Mouse (Mus musculus): ENCODE data around the gene Slco1a1.
"Not testable (repeated sequence)": the region's sequence is repeated elsewhere in the genome, so short reads cannot be mapped to it uniquely, and the experiment has no call there.

The Slco1a1 gene

GRCm38 (mm10) chr6:141946862-141947261 is at the start of gene Slco1a1:
TSS of gene Slco1a1 (minus strand) at chr6:141946962.
- DNase-seq: no peak

GRCm38 (mm10) chr6:141986772-141987171 is 40.0 kb upstream of the Slco1a1 start:
- no peak for DNase-seq

- DNase-seq: no peak
Measured at GRCm38 (mm10) chr6:141984644-141985043, 37.9 kb upstream of the Slco1a1 start.

- no peak for DNase-seq
Measured at GRCm38 (mm10) chr6:141962420-141962819, 15.7 kb upstream of the Slco1a1 start.

- DNase-seq: no peak
Measured at GRCm38 (mm10) chr6:141961861-141962260, 15.1 kb upstream of the Slco1a1 start.

- no peak for DNase-seq
Measured at GRCm38 (mm10) chr6:141960482-141960881, 13.7 kb upstream of the Slco1a1 start.

- DNase-seq: no peak
Measured at GRCm38 (mm10) chr6:141940451-141940850, 6.3 kb downstream of the Slco1a1 start.

GRCm38 (mm10) chr6:141898197-141898596 is 48.6 kb downstream of the Slco1a1 start:
- no peak for DNase-seq

GRCm38 (mm10) chr6:141889723-141890122 is 57.0 kb downstream of the Slco1a1 start:
- DNase-seq: no peak

- no peak for DNase-seq
Measured at GRCm38 (mm10) chr6:141888248-141888647, 58.5 kb downstream of the Slco1a1 start.

GRCm38 (mm10) chr6:141882581-141882980 is 64.2 kb downstream of the Slco1a1 start:
- no peak for DNase-seq

GRCm38 (mm10) chr6:141875742-141876141 is 71.0 kb downstream of the Slco1a1 start:
- DNase-seq: not testable (repeated sequence)

GRCm38 (mm10) chr6:141871711-141872110 is 75.1 kb downstream of the Slco1a1 start:
- no peak for DNase-seq

GRCm38 (mm10) chr6:141868735-141869134 is 78.0 kb downstream of the Slco1a1 start:
- no peak for DNase-seq

- DNase-seq: no peak
Measured at GRCm38 (mm10) chr6:141866026-141866425, 80.7 kb downstream of the Slco1a1 start.

- no peak for DNase-seq
Measured at GRCm38 (mm10) chr6:141857735-141858531, 88.8 kb downstream of the Slco1a1 start.
